Mouse (Mus musculus) retina, postnatal 1 day (tissue): ENCODE measurements at regions not wholly inside any gene's neighbourhood (a gene's known extent, or its start where the extent isn't known, plus 50 kb on each side); places are given as distances from the start of the nearest gene placed in this dataset.
"Not testable (repeated sequence)": the region's sequence is repeated elsewhere in the genome, so short reads cannot be mapped to it uniquely, and the experiment has no call there.

ENCODE experiments used
- DNase-seq: peaks from one replicate; pipeline ENCODE4 v3.0.0-alpha.2; 2012

DNA sequence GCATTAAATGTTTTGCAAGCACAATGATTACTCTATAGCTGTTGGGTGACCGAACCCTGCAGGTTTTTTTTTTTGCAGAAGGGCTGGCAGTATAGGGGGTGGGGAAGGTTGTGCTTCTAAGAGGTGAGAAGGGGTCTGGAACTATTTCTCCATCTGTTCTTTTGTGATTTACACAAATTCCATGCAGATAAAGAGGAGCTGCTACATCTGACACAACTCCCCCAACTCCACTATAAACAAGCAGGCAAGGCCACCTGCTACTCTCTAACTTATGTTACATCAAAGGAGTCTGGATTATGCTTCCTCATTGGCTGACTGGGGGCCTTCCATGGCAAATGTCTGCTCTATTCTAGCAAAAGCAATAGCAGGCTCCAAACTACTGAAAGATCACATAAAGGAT is 299.2 kb upstream of the Flrt2 start:
- no peak for DNase-seq

DNA sequence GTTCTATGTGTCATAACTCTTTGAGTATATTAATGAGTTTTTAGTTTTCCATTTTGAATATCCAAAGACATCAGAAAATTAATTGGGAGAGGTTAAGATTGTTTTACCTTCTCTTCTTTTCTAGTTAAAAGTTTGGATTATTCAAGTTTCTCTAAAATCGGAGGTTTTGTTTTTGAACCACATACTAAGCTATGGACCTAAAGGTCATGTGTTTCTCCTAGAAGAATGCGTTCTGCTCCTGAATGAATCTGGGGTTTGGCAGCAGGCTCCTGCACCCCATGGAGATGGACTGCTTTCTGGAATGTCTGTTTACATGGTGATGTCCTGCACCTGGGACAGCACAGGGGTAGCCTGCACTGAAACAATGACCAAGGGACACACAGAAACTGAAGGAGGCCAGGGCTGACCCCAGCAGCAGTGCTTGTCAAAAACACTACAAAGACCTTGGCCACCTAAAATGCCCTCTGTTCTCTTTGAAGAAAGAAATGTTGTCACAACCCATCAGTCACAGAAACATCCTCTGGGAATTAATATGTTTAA is 297.0 kb upstream of the Flrt2 start:
- peak; percentile 51 for DNase-seq

DNA sequence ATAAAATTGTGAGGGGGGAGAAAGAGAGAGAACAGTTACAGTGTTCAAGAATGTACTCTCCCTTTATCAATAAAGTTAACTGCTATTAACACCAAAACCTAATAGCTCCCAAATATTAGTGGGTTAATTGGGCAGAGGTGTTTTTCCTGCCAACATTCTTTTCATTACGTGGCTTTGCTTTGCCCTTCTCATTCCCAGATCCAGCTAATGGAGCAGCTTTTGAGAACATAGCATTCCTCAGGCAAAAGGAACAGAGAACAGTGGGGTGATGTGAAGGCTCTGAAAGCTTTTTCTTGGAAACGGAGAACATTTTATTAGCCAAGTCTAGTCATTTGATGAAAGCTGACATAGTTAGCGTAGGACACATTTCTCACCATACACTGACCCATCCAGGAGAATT is 271.2 kb upstream of the Flrt2 start:
- DNase-seq, result no peak

DNA sequence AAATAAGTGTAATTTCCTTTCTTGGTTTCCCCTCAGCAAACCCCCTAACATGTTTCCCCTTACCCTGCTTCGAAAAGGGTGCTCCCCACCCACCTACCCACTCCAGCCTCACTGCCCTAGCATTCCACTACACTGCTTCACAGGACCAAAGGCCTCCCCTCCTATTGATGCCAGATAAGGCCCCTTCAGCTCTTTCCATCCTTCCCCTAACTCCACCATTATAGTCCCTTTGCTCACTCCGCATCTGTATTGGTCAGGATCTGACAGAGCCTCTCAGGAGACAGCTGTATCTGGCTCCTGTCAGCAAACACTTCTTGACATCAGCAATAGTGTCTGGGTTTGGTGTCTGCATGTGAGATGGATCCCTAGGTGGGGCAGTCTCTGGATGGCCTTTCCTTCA is 267.3 kb upstream of the Flrt2 start:
- no peak for DNase-seq

DNA sequence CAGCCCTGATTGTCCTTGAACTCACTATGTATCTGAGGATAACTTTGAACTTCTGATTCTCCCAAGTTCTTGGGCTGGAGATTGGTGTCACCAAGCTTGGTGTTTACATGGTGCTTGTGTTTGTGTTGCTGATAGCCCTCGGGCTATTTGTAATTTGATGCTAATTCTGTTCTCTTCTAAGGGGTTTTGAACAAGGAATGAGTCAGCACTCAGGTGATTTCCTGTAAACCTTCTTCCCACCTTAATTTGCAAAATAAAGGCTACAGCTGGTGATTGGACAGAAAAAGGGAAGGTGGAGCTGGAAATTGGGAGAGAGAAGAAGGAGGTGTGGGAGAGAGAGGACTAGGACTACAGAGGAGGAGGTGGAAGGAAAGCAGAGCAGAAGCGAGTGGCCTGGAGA is 254.8 kb upstream of the Flrt2 start:
- DNase-seq, result no peak

DNA sequence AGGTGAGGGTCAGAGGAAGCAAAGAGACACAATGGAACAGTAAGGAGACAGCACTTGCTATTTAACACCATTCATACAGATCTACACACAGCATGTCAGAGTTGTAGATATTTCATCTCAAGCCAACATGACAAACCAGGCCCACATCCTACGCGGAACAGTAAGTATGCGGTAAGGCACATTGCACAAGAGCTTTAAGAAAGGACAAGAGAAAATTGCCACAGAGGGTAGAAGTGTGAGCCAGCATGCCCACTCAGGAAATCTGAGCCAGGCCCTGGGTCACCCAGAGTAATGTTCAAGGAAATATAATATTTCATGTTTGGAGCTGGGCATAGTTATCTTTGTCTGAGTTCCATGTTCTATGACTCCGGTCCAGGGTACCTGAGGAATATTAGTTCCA is 234.5 kb upstream of the Flrt2 start:
- DNase-seq, result no peak

DNA sequence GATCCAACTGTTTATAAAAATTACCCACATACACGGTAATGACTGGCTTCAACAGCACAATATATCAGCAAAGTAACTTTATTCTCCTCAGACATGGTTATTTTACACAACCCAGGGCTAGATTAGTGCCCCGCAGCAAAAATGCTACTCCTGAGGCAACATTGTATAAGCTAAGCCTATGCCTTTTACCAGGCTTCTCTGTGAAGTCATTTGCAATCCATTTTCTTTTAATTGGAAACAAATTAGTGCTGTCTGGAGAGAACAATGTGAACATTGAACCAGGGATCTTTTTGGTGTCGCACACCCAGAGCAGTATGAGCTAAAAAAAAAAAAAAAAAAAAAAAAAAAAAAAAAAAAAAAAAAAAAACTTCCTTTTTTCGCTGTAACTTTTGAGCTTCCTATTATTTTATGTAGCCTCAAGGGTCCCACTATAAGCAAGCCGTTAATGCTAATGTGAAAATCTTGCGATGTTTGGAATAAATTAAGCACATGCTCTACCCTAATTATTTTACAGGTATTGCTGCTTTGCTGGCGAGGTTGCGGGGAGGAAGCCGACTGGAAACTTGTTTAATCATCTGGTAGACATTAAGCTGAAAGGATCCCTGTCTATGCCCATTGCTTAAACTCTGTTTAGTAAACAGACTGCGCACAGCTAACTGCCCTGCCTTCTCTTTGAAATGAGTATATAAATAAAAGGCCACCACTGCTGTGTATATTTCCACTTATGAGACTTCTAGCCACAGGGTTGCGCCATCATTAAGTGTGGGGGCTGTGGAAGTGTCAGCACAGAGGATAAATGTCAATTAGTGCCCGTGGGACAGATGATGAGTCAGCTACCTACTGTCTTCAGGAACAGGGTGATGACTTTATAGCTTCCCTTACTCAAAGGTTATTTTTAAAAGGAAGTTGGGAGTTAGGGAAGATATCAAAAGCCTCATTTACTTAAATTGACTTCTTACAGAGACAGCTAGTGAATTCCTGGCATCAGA is 225.2 kb upstream of the Flrt2 start:
- DNase-seq, result peak; percentile 45

DNA sequence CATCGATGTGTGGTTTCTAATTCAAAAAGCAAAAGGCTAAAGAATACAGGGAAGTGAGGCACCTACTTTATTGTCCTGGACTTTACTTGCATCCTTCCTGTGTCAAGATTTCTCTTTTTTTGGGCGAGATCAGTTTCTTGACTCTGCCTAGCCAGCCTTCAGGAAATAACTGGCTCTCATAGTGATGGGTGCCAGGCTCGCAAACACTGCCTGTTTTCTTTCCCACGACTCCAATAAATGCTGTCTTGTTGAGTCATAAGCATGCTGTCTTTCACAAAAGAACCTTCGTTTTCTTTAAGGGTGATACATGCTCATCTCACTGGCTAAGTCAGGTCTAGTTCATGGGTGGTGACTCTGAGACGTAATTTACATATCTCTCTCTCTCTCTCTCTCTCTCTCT is 222.1 kb upstream of the Flrt2 start:
- DNase-seq, result no peak

DNA sequence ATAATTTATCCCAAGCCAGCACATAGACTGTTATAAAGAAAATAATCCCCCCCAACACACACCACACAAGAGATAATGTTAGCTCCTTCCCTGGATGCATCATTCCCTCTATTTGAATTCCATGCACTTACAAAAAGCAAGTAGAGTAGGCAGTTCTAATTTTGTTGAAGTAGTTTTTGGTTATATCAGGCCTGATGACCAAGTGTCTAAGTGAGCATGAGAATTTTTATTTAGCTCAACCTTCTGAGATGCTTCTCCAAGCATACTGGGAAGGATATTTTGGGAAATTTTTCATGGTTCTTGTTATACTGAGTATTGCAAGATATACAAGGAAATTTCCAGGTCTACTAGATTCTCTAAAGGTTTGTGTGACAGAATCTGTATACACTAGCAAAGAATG is 205.5 kb upstream of the Flrt2 start:
- no peak for DNase-seq

DNA sequence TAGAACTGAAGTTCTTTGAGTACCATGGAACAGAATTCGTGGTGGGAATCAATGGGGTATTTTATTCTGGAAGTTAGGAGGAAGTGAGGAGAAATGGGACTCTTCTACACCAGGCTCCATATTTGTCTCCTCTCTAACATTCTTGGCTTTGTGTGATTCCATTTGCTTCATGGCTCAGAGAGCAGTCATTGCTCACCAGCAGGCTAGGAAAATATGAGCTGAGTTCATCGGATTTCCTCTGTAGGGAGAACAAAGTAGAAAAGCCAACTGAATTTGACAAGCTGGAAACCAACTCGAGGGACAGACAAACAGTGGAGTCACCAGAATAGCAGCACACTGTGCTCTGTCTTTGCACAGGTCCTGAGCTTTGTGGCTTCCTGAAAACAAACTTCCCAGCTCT is 203.7 kb upstream of the Flrt2 start:
- DNase-seq, result no peak

DNA sequence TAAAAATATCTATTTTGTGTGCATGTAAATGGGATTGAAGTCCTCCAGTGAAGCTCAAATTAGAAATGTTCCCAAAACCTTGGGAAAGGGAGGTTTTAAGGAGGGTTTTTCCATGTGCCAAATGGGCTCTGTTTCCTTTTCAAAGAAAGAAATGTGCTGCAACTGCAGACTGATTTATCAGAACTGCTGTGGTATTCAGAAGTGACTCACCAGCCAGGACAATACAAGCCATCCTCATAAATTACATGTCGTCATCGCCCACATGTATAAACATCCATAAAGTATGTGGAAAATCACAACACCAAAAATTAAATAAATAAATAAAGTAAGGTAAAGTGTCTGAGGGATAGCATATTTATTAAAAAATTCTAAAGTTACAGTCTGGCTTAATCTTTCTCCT is 202.7 kb upstream of the Flrt2 start:
- no peak for DNase-seq

DNA sequence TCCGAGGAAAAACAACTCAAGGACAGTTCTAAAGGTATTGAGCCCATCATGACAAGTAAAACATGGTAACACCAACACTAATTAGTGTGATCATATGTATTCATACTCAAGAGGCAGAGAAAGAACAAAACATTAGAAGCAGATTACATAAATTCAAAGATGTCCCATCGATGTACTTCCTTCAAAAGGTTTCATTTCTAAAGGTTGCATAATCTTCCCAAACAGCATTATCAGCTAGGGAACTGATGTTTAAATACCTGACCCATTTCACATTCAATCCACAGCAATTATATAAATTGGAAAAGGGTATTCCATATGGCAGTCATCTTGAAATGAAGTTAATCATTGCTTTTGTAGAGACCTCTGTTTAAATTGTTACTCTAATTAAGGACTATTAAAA is 202.2 kb upstream of the Flrt2 start:
- DNase-seq, result no peak

DNA sequence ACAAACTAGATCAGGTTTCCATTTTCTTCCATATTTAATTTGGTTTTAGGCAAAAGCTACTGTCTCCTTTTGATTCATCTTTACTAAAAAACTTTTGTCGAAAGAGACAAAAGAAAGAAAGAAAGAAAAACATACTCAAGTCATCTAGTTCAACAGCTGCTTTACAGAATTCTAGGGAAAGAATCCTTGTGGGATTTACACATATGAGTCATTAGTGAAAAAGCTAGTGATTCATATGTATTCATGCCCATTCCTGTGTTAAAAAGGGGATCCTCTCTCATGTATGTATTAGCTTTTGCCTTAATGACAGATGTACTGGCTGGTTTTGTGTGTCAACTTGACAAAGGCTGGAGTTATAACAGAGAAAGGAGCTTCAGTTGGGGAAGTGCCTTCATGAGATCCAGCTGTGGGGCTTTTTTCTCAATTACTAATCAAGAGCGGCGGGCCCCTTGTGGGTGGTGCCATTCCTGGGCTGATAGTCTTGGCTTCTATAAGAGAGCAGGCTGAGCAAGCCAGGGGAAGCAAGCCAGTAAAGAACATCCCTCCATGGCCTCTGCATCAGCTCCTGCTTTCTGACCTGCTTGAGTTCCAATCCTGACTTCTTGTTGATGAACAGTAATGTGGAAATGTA is 200.1 kb upstream of the Flrt2 start:
- not testable (repeated sequence) for DNase-seq

DNA sequence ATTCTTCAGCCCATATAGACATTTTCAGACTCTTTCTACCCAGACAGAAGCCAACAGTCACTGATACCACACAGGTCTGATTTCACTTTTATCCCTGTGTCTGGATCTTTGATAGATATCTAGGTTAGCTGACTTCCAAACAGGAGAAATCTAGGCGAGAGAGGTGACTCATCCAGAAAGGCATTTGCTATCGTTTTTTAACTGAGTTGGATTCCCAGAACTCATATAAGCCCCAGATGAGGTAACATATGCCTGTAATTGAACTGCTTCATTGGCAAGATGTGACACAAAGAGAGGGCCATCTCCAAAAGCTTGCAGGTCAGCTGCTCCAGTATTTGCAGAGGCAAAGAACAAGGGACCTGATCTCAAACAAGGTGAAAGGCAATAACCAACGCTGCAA is 190.6 kb upstream of the Flrt2 start:
- no peak for DNase-seq

DNA sequence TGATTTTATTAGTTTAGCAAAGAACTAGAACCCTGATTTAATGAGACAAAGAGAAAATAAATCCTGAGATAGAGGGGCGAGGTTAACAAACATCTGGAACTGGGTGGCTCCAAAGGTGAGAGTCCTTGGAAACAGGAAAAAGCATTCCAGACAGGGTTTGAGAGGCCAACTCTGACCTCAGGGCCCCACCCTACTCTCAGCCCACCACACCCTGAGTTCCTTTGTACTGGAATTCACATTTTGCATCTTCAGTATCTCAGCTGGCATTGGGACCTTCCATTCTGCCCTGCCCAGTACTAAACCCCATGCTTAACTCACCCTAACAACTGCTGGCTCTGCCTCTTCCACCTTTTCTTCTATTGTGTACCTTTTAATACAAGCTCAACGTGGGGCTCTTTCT is 172.0 kb upstream of the Flrt2 start:
- no peak for DNase-seq

DNA sequence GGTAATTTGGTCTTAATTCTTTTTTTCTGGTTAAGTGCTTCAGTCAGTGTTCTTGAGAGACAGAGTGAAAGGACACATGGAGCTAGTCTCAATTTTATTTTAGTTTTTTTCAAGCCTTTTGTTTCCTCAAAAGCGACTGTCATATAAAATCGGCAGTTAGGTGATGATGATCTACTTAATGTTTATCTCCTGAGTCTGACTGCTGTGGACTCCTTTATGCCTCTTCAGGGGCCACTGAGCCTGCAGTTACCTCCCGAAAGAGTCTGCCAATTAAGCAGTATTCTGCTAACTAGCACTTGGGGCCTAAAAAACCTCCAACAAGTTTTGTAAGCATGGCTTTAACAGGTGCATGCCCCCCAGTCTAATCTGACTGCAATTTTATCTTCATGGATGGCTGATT is 170.0 kb upstream of the Flrt2 start:
- no peak for DNase-seq

DNA sequence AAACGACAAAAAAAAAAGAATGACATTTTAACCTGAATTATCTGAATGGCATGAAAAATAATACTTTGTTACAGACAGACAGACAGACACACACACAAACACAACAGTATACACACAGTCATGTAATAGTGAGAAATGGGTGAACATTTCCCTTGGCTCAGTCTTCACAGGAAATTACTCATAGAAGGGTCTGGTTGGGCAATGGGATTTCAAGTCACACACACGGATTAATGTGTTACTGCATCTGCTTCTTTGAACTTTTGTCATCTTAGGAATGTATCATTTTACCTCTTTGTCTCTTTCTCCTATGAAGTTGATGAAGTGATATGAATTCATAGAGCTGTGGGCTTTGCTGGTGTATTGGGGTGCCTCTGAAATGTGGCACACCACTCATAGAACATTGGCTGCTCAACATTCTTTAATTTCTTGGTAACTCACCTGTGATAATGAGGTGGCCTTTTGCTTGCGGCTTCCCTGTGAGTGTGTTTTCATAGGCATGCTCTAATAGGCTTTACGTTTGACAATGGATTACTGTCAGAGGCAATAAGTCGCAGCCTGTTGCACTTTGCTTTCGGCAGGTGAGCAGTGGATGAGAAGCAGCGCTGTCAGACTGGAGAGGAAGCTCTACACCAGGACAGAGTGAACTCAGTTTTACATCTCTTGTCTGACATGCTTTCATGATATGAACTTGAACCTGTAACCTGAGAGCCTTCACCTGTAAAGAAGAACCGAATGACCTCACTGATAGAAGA is 158.0 kb upstream of the Flrt2 start:
- peak; percentile 28 for DNase-seq

DNA sequence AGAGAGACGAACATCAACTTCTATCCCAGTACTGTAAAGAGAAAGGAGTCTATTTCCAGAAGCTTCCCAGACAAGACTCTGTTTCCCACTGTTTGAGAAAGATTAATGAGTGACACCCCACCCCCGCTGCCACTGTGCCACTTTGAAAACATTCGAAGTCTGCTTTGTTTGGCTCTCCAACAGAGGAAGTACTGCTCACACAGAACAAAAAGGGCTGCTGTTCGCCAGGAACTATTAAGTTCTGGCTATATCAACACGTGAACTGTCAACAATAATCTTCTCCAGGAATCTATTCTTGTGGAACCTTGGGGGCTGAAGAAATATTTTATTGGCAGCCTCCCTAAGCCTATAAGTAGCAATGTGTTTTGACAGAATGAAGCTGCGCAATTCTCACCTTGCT is 144.7 kb upstream of the Flrt2 start:
- DNase-seq, result peak; percentile 69

DNA sequence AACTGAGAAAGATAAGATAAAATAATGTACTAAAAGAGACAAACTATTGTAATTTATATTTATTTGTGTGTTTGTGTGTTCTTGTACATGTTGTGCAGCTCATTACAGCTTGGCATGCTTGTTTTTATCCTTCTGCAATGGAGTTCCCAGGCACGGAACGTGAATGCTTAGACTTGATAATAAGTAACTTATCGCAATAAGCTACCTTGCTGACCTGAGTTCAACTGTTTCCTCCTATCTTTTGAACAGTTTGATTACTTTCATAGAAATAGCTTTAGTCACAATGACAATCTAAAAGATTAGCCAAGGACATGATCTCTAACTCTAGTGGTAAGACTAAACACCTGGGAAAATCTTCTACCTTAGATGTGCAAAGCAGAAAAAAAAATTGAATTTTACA is 138.9 kb upstream of the Flrt2 start:
- DNase-seq, result no peak

DNA sequence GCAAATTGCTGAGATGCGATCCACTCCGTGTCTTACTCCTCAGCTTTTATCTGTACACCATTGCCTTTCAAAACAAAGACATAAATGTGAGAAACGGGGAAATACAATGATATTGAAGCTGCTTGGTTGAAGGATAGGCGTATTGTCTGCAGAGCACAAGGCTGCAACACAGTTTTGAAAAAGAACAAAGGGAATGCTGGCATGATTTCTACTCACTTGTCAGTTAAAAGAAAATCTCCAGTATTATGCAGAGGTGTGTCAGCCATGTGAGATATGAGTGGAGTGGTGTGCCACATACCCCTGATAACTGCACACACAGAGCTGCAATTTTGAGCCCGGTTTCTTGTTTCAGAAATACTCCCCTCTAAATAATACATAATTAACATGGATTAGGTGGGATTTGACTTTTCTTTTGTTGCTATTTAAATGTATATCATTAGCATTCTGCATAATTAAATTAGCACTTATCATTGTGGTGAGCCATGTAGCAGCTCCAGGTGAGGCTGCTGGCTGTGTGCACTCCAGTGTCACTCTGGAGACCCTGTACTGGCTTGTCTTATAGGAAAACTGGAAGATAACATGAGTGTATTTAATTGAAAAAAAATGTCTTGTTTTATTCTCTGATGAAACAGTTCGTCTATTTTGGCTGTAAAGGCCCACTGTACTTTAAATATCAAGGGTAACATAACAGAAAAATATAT is 133.2 kb upstream of the Flrt2 start:
- DNase-seq, result peak; percentile 14

DNA sequence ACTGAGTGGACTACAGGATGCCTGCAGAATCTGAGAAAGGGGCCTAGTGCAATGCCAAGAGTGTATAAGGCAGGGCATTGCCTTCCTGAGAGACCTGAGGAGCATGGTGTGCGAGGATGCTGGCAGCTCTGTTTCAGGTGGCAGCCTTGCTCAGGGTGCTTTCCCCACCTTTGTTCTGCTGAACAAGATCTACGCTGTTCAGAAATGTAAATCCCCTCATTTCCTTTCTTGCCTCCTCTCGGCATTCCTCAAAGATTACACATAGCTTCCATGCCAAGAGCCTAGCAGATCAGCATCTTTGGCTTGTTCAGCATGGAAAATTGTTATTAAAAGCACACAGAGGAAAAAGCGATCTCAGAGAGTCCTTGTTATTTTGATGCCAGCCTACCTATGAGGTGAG is 128.6 kb upstream of the Flrt2 start:
- DNase-seq, result no peak

DNA sequence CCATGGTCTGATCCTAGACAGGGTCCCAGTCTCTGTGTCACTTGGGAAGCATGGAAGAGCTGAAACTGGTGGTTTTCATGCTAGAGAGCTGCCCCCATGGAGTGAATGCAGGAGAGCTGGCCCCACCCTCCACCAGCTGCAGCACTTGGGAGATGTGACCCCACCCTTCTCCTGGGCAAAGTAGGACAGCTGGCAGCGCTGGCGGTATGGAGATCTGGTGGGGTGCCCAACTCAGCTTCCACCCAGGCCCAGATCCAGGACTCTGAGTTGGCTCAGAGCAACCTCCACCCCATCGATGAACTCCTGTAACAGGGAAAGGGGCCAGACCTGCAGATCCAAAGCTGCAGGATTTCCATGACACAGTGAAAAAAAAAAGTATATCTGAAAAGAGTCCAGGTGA is 115.3 kb upstream of the Flrt2 start:
- DNase-seq, result no peak

DNA sequence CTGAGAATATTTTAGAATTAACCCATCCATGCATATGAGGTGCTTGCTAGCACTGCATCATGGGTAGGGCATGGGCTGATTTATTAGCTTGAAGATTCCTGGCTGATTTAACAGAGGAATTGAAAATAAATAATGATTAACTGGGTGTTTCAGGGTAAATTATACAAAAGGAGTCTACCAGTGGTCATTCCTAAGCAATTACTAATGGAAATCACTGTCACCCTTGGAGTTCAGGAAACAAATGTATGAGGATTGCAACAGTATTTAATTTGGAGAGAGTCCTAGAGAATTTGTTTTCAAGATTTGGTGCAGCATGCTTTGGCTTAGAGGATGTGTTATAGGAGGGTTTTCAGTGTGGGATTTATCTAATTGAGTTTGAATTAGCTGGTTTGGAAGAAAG is 103.0 kb upstream of the Flrt2 start:
- DNase-seq, result no peak
